Mouse (Mus musculus) ES-E14 (cell line): ENCODE measurements around the gene Pus7l.

Source experiments
- CHD2 ChIP-seq: IDR thresholded peaks from 2 replicates; pipeline ENCODE4 v1.6.1; 2014; ENCODE audit warnings: mild to moderate bottlenecking, low read depth, low read length, inconsistent platforms
- HCFC1 ChIP-seq: IDR thresholded peaks from 2 replicates; pipeline ENCODE4 v1.6.1; 2012; ENCODE audit warnings: low read length, inconsistent platforms, borderline replicate concordance; ENCODE audit not compliant: insufficient read depth
- MAFK ChIP-seq: IDR thresholded peaks from 2 replicates; pipeline ENCODE4 v1.6.1; 2014; ENCODE audit warnings: mild to moderate bottlenecking, low read depth, low read length, inconsistent platforms; ENCODE audit not compliant: insufficient read depth
- ZC3H11A ChIP-seq: IDR thresholded peaks from 2 replicates; pipeline ENCODE4 v1.6.1; 2012; ENCODE audit warnings: low read depth, mild to moderate bottlenecking, inconsistent platforms, low read length, borderline replicate concordance
- ZNF384 ChIP-seq: IDR thresholded peaks from 2 replicates; pipeline ENCODE4 v1.6.1; 2012; ENCODE audit warnings: low read depth, low read length, inconsistent platforms

GRCm38 (mm10) chr15:94530519-94530918, 12.8 kb downstream of the Pus7l start:
- no peak for TF ChIP-seq ZC3H11A
- no peak for TF ChIP-seq ZNF384
- no peak for TF ChIP-seq MAFK
- TF ChIP-seq CHD2: no peak
- TF ChIP-seq HCFC1: no peak
